Mouse (Mus musculus) G1E (cell line): ENCODE measurements around the gene Zfp513.

Experiments
- CTCF ChIP-seq: IDR thresholded peaks from 2 replicates; pipeline ENCODE4 v1.5.1; 2012; ENCODE audit warnings: low read depth, low read length, inconsistent platforms, mixed read lengths
- GATA1 ChIP-seq: IDR thresholded peaks from 2 replicates; pipeline ENCODE4 v1.6.1; 2012; ENCODE audit warnings: borderline replicate concordance, low read length, inconsistent platforms, mixed read lengths
- GATA2 ChIP-seq: IDR thresholded peaks from 2 replicates; pipeline ENCODE4 v1.6.1; 2012; ENCODE audit warnings: low read depth, low read length, inconsistent platforms, borderline replicate concordance
- POLR2AphosphoS5 ChIP-seq: IDR thresholded peaks from 2 replicates; pipeline ENCODE4 v1.6.1; 2012; ENCODE audit warnings: low read depth, low read length, inconsistent platforms; ENCODE audit not compliant: insufficient replicate concordance
- TAL1 ChIP-seq: conservative IDR thresholded peaks from 2 replicates; pipeline ENCODE4 v1.6.1; 2012; ENCODE audit warnings: low read depth, low read length, inconsistent platforms, mixed read lengths

DNA sequence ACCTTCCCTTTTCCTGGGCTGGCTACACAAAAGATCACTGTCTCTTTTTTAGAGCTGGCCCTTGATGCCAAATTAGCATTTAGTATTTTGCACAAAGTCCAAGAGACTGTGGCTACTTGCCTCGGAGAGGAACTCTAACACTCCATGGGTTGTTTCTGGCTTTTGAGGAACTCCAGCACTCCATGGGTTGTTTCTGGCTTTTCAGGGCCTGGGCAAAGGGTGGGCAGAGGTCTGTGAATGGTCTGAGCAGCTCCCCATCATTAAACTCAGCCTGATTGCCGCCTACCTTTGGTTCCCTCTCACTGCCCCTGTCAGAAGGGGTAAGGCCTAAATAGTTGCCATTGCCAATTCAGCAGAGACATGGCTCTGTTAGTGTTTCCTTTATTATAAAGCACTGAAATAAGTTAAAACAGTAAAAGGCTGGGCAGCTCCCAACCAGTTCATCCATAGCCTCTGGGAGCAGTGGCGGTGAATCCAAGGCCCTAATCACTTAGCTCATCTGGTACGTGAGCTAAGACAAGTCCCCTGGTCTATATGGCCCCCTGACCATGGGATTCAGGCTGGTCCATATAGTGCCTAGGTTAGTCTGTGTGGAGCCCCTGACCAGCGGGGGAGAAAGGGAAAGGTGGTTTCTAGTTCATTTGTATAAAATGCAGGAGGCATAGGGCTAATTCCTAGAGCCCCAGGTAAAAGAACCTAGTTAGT, 3.3 kb downstream of the Zfp513 start:
- TF ChIP-seq CTCF (no peak), TAL1 (no peak), GATA1 (no peak), POLR2AphosphoS5 (no peak), GATA2 (no peak)
